Mouse (Mus musculus) midbrain, embryonic 11.5 days (tissue): ENCODE results near the gene Crim1. TPM values are rescaled to one million over a fixed set of nuclear protein-coding genes. Genes with fewer than 3 reads are reported as not detected.

Experiments
- ATAC-seq: fragments of 200-750 bp; cut with Nextera tagmentation; 2 replicates; pipeline ENCODE4 v1.8.0; 2017; ENCODE audit warnings: moderate TSS enrichment, moderate library complexity; ENCODE audit not compliant: low FRiP score
- DNase-seq: peaks from one replicate; pipeline ENCODE4 v3.0.0; 2015; ENCODE audit warnings: low spot score; ENCODE audit errors: missing footprints
- H3K27ac ChIP-seq: fragments of 300-500 bp; sonication (generic); 2 replicates; pipeline ENCODE4 v1.5.1; 2014; ENCODE audit warnings: low read depth, low read length
- H3K27me3 ChIP-seq: fragments of 300-500 bp; sonication (generic); 2 replicates; pipeline ENCODE4 v1.6.1; 2014; ENCODE audit warnings: mild to moderate bottlenecking, low read length, moderate library complexity, mixed read lengths; ENCODE audit not compliant: control insufficient read depth, insufficient read depth
- H3K36me3 ChIP-seq: fragments of 300-500 bp; sonication (generic); 2 replicates; pipeline ENCODE4 v1.6.1; 2014; ENCODE audit warnings: mild to moderate bottlenecking, low read length, moderate library complexity, mixed read lengths; ENCODE audit not compliant: control insufficient read depth, insufficient read depth
- H3K4me1 ChIP-seq: fragments of 300-500 bp; sonication (generic); 2 replicates; pipeline ENCODE4 v1.6.1; 2014; ENCODE audit warnings: low read length; ENCODE audit not compliant: control insufficient read depth, insufficient read depth
- H3K4me2 ChIP-seq: fragments of 300-500 bp; sonication (generic); 2 replicates; pipeline ENCODE4 v1.6.1; 2014; ENCODE audit warnings: mild to moderate bottlenecking, moderate library complexity
- H3K4me3 ChIP-seq: fragments of 300-500 bp; sonication (generic); 2 replicates; pipeline ENCODE4 v1.5.1; 2014; ENCODE audit warnings: low read depth, low read length
- H3K9ac ChIP-seq: fragments of 300-500 bp; sonication (generic); 2 replicates; pipeline ENCODE4 v1.6.1; 2014; ENCODE audit warnings: low read length
- H3K9me3 ChIP-seq: fragments of 300-500 bp; sonication (generic); 2 replicates; pipeline ENCODE4 v1.6.1; 2016; ENCODE audit warnings: low read length; ENCODE audit not compliant: control insufficient read depth
- WGBS: fragments of 180-500 bp; shearing (Covaris S2); extraction: QIAGEN DNeasy Blood & Tissue Kit; methylation state at CpG from one replicate; pipeline ENCODE4 v1.1.7; 2014; 5-methylcytosine and 5-hydroxymethylcytosine counted together
- polyA plus RNA-seq: library from polyadenylated mRNA; unstranded; fragments of >200 nt; fragmentation: Nextera tagmentation; extraction: Ambion mirVana; gene quantifications from 2 replicates; pipeline ENCODE4 v1.2.1, GENCODE M21; 2014

Gene Crim1
- polyA plus RNA-seq, 1 experiment from 2014 or later = 4.4 TPM

GRCm38 (mm10) chr17:78315659-78316058, 115.6 kb downstream of the Crim1 start:
- Histone ChIP-seq H3K27me3 (no peaks in the 10 kb centered on the region), H3K4me2 (no peak overlapping the region), H3K27ac (no peak overlapping the region), H3K4me1 (no peaks in the 10 kb centered on the region), H3K36me3 (no peaks in the 10 kb centered on the region), H3K9ac (no peak overlapping the region), H3K9me3 (no peaks in the 10 kb centered on the region), H3K4me3 (no peak overlapping the region)
- DNase-seq = no peak
- WGBS = 95% methylated on average over 11 of the region's 11 CpGs
- no peak for ATAC-seq

- no peaks in the 10 kb centered on the region for H3K9me3 ChIP-seq
- 85% methylated on average over 5 of the region's 5 CpGs for WGBS
- no peaks in the 10 kb centered on the region for H3K27me3 ChIP-seq
- no peak for DNase-seq
- H3K27ac ChIP-seq = no peak overlapping the region
- no peak overlapping the region for H3K4me2 ChIP-seq
- no peak overlapping the region for H3K9ac ChIP-seq
- no peaks in the 10 kb centered on the region for H3K36me3 ChIP-seq
- H3K4me1 ChIP-seq = no peaks in the 10 kb centered on the region; the same call in 1 of the 2 replicates
- H3K4me3 ChIP-seq = no peak overlapping the region
- ATAC-seq = no peak
These were observed 117.3 kb downstream of the Crim1 start for GRCm38 (mm10) chr17:78317381-78317780.

GRCm38 (mm10) chr17:78318810-78319209, 118.8 kb downstream of the Crim1 start:
- WGBS = 89% methylated on average over 3 of the region's 3 CpGs
- no peak overlapping the region for H3K9ac ChIP-seq
- H3K36me3 ChIP-seq = no peaks in the 10 kb centered on the region
- H3K4me2 ChIP-seq = no peak overlapping the region
- H3K27me3 ChIP-seq = no peaks in the 10 kb centered on the region
- no peaks in the 10 kb centered on the region for H3K9me3 ChIP-seq
- DNase-seq = no peak
- ATAC-seq = no peak
- no peak overlapping the region for H3K27ac ChIP-seq
- no peak overlapping the region for H3K4me3 ChIP-seq
- no peaks in the 10 kb centered on the region; the same call in 1 of the 2 replicates for H3K4me1 ChIP-seq

- Histone ChIP-seq H3K9me3 (no peaks in the 10 kb centered on the region), H3K4me1 (no peaks in the 10 kb centered on the region; the same call in 1 of the 2 replicates), H3K27ac (no peak overlapping the region), H3K9ac (no peak overlapping the region), H3K27me3 (no peaks in the 10 kb centered on the region), H3K4me3 (no peak overlapping the region), H3K36me3 (no peaks in the 10 kb centered on the region), H3K4me2 (no peak overlapping the region)
- WGBS = 86% methylated on average over 11 of the region's 11 CpGs
- ATAC-seq = no peak
- DNase-seq = no peak
These were observed 121.3 kb downstream of the Crim1 start for GRCm38 (mm10) chr17:78321216-78321835.

- H3K9me3 ChIP-seq = no peaks in the 10 kb centered on the region
- no peak overlapping the region for H3K4me3 ChIP-seq
- 55% methylated on average over 18 of the region's 18 CpGs for WGBS
- H3K27ac ChIP-seq = no peak overlapping the region
- H3K4me1 ChIP-seq = no peaks in the 10 kb centered on the region; the same call in 1 of the 2 replicates
- H3K4me2 ChIP-seq = no peak overlapping the region
- DNase-seq (peak; percentile 86), ATAC-seq (peak; percentile 33; the same call in 1 of the 2 replicates)
- H3K36me3 ChIP-seq = no peaks in the 10 kb centered on the region
- H3K9ac ChIP-seq = no peak overlapping the region
- H3K27me3 ChIP-seq = no peaks in the 10 kb centered on the region
These were observed 122.6 kb downstream of the Crim1 start for GRCm38 (mm10) chr17:78322369-78323335.

- no peak overlapping the region for H3K4me2 ChIP-seq
- ATAC-seq = 0 out of 2 replicates have a peak, but pooled peaks have one; percentile 33
These were observed 125.8 kb downstream of the Crim1 start for GRCm38 (mm10) chr17:78325761-78326332.

GRCm38 (mm10) chr17:78326381-78326780, 126.3 kb downstream of the Crim1 start:
- Histone ChIP-seq H3K27me3 (no peaks in the 10 kb centered on the region), H3K4me3 (no peak overlapping the region), H3K4me1 (no peaks in the 10 kb centered on the region; the same call in 1 of the 2 replicates), H3K9ac (no peak overlapping the region), H3K4me2 (no peak overlapping the region), H3K27ac (no peak overlapping the region), H3K9me3 (no peaks in the 10 kb centered on the region), H3K36me3 (no peaks in the 10 kb centered on the region)
- WGBS = 94% methylated on average over 2 of the region's 2 CpGs
- DNase-seq (no peak), ATAC-seq (no peak)

More at GRCm38 (mm10) chr17:78325761-78326332, 125.8 kb downstream of the Crim1 start:
- no peak overlapping the region for H3K4me3 ChIP-seq
- DNase-seq = no peak
- H3K4me1 ChIP-seq = no peaks in the 10 kb centered on the region; the same call in 1 of the 2 replicates
- H3K9me3 ChIP-seq = no peaks in the 10 kb centered on the region
- no peaks in the 10 kb centered on the region for H3K27me3 ChIP-seq
- H3K36me3 ChIP-seq = no peaks in the 10 kb centered on the region
- 80% methylated on average over 7 of the region's 7 CpGs for WGBS
- no peak overlapping the region for H3K9ac ChIP-seq
- H3K27ac ChIP-seq = no peak overlapping the region

GRCm38 (mm10) chr17:78327187-78327586, 127.1 kb downstream of the Crim1 start:
- Histone ChIP-seq H3K4me1 (no peaks in the 10 kb centered on the region; the same call in 1 of the 2 replicates), H3K4me2 (no peak overlapping the region), H3K36me3 (no peaks in the 10 kb centered on the region), H3K9me3 (no peaks in the 10 kb centered on the region), H3K27me3 (no peaks in the 10 kb centered on the region), H3K4me3 (no peak overlapping the region), H3K27ac (no peak overlapping the region), H3K9ac (no peak overlapping the region)
- WGBS = 87% methylated on average over 4 of the region's 4 CpGs
- ATAC-seq (no peak), DNase-seq (no peak)
